Mouse (Mus musculus) embryonic facial prominence, embryonic 10.5 days (tissue): ENCODE data around the gene Gm27021. TPM values are rescaled to one million over a fixed set of nuclear protein-coding genes. Genes with fewer than 3 reads are reported as not detected.

Source experiments
- DNase-seq: peaks from one replicate; pipeline ENCODE4 v3.0.0-alpha.2; 2017; ENCODE audit warnings: low spot score
- H3K27ac ChIP-seq: fragments of 300-500 bp; sonication (generic); replicated peaks from 2 replicates; pipeline ENCODE4 v1.5.1; 2016; ENCODE audit warnings: mild to moderate bottlenecking
- H3K27me3 ChIP-seq: fragments of 300-500 bp; sonication (generic); replicated peaks from 2 replicates; pipeline ENCODE4 v1.6.1; 2016; ENCODE audit warnings: low read depth, mild to moderate bottlenecking; ENCODE audit not compliant: poor library complexity, severe bottlenecking
- H3K36me3 ChIP-seq: fragments of 300-500 bp; sonication (generic); replicated peaks from 2 replicates; pipeline ENCODE4 v1.6.1; 2016; ENCODE audit warnings: mild to moderate bottlenecking, moderate library complexity
- H3K4me1 ChIP-seq: fragments of 300-500 bp; sonication (generic); 2 replicates; pipeline ENCODE4 v1.6.1; 2016
- H3K4me3 ChIP-seq: fragments of 300-500 bp; sonication (generic); 2 replicates; pipeline ENCODE4 v1.5.1; 2016; ENCODE audit warnings: mild to moderate bottlenecking, moderate library complexity
- H3K9me3 ChIP-seq: fragments of 300-500 bp; sonication (generic); 2 replicates; pipeline ENCODE4 v1.6.1; 2016; ENCODE audit warnings: mild to moderate bottlenecking
- WGBS: fragments of 180-500 bp; shearing (Covaris S2); methylation state at CpG from one replicate; pipeline ENCODE4 v1.1.7; 2016; 5-methylcytosine and 5-hydroxymethylcytosine counted together
- polyA plus RNA-seq: library from polyadenylated mRNA; unstranded; fragments of >200 nt; fragmentation: Nextera tagmentation; extraction: Ambion mirVana; gene quantifications from 2 replicates; pipeline ENCODE4 v1.2.1, GENCODE M21; 2016

Gene Gm27021
- polyA plus RNA-seq, 1 experiment from 2014 or later, result 3.7 TPM

DNA sequence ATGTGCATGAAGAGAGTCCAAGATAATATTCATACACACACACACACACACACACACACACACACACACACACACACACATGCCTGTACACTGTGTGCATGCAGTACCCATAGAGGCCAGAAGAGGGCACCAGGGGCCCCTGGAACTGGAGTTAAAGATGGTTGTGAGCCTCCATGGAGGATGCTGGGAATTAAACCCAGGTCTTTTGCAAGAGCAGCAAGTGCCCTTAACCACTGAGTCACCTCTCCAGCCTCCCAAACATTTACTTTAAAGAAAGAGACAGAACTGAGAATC lies 30.0 kb upstream of the Gm27021 start:
- no peak overlapping the region for H3K27ac ChIP-seq
- H3K36me3 ChIP-seq, result no peaks in the 10 kb centered on the region
- peaks cover 29% of the 10 kb centered on the region for H3K4me1 ChIP-seq
- no peak overlapping the region for H3K4me3 ChIP-seq
- H3K9me3 ChIP-seq, result peaks cover 4% of the 10 kb centered on the region
- peaks cover 19% of the 10 kb centered on the region for H3K27me3 ChIP-seq
- no peak for DNase-seq

DNA sequence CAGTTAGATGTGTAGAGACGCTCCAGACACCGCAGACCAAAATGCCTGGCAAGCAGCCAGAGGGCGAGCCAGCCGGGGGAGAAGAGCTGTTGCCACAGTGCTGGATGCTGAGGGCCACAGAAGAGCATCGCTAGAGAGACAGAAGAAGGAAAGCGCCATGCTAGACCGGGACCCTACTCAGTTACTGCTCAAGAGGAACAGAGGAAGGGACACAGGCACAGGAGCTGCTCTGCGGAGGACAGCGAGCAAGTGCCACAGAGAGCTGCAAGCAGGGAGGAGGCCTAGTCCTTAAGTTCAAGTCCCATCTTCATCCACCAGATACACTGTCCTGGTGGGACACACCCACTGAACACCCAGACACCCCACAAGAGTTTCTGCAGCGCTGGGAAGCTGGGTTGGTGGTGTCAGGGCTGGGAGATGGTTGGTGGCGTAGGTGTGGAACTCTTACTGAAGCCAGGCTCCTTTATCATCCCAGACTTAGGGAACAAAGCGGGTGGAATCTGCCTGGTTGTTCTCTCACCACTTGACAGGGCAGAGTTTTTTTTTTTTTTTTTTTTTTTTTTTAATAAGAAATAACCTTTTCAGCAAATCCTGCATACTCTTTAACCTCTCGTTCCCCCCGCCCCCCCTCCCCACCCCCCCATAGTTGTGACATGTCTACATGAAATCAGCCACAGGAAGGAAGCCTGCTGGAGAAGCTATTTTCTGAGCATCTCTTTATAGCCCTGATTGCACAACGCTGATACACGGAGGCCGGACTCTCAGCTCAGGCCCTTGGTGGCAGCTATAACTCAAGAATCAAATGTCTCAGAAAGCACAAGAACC lies 29.5 kb upstream of the Gm27021 start:
- peaks cover 4% of the 10 kb centered on the region for H3K9me3 ChIP-seq
- WGBS, result 86% methylated on average over 17 of the region's 17 CpGs
- DNase-seq, result no peak
- no peak overlapping the region for H3K27ac ChIP-seq
- H3K4me3 ChIP-seq, result no peak overlapping the region
- peaks cover 17% of the 10 kb centered on the region for H3K27me3 ChIP-seq
- H3K36me3 ChIP-seq, result no peaks in the 10 kb centered on the region
- H3K4me1 ChIP-seq, result peaks cover 30% of the 10 kb centered on the region

GRCm38 (mm10) chr8:120696401-120697153 lies 28.7 kb upstream of the Gm27021 start:
- Histone ChIP-seq H3K4me3 (no peak overlapping the region), H3K9me3 (peaks cover 4% of the 10 kb centered on the region), H3K4me1 (peaks cover 27% of the 10 kb centered on the region), H3K27ac (no peak overlapping the region), H3K27me3 (peaks cover 10% of the 10 kb centered on the region), H3K36me3 (no peaks in the 10 kb centered on the region)
- WGBS, result 64% methylated on average over 13 of the region's 13 CpGs
- peak; percentile 24 for DNase-seq

DNA sequence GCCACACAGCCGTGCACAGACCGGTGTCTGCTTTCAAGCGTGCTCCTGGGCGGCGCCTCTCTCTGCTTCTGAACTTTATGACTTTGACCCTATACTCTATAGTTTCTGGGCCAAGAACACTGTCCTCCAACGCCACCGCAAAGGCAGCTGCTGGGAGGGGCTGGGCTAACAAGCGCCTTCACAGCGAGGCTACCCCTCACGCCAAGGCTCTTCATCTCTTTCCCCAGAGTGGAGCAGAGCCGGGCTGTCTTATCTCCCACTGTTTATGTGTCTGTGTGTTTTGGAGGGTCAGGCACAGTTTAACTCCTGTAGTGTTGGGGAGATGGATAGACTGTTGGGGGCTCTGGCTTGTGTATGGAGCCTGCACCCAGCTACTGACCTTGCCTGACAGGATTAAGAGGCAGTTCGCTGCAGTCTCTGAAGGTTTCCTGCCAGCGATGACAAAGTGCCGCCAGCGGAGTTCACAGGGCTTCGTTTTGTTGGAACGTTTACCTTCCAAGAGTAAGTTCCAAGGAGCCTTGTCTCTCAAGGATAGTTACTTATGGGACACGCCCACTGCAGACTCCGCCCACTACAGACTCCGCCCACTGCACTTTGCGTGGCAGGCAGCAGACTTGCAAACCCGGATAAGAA lies 26.1 kb upstream of the Gm27021 start:
- DNase-seq, result peak; percentile 24
- no peaks in the 10 kb centered on the region for H3K36me3 ChIP-seq
- peaks cover 17% of the 10 kb centered on the region for H3K4me1 ChIP-seq
- peaks cover 11% of the 10 kb centered on the region; the same call in 1 of the 2 replicates for H3K27me3 ChIP-seq
- WGBS, result 56% methylated on average over 22 of the region's 22 CpGs
- no peak overlapping the region for H3K4me3 ChIP-seq
- peaks cover 4% of the 10 kb centered on the region for H3K9me3 ChIP-seq
- no peak overlapping the region for H3K27ac ChIP-seq

DNA sequence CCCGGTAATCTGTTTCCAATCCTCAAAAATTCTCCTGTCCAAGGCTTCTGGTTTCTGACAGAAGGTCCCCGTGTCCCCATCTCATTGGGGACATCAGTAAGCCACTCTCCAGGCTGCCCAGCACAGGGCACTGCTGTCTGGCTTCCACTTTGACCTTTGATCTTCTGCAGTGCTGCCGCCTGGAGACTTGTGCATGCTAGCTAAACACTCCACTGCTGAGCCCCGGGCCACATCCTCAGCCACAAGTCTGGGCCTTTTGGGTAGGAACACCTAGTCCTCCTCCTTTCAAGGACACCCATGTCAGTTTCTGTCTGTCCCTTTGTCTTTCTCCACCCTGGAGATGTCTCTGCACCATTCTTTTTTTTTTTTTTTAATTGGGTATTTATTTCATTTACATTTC lies 25.1 kb upstream of the Gm27021 start:
- no peak overlapping the region for H3K4me3 ChIP-seq
- DNase-seq, result no peak
- peaks cover 17% of the 10 kb centered on the region; the same call in 1 of the 2 replicates for H3K27me3 ChIP-seq
- no peaks in the 10 kb centered on the region for H3K36me3 ChIP-seq
- peaks cover 17% of the 10 kb centered on the region for H3K4me1 ChIP-seq
- no peak overlapping the region for H3K27ac ChIP-seq
- 54% methylated on average over 4 of the region's 4 CpGs for WGBS
- peaks cover 1% of the 10 kb centered on the region for H3K9me3 ChIP-seq

DNA sequence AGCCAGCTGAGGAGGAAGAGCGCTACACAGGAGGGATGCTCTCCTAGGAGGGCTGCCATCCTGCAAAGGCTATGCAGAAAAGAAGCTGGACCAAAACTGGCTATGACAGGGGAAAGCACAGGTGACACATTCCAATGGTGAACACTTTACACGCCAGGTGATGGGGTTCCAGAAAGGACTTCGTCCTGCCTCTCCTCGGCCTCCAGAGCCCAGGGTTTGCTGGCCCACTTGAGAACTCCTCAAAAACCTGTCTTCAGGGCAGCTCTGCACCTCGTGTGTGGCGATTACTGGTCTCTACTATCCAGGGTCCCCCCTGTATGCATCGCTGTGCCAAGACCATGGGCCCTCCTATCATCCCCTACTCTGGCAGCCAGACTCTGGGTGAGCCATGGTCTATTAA lies 20.6 kb upstream of the Gm27021 start:
- H3K4me3 ChIP-seq, result no peak overlapping the region
- DNase-seq, result no peak
- peaks cover 31% of the 10 kb centered on the region for H3K27me3 ChIP-seq
- no peaks in the 10 kb centered on the region for H3K36me3 ChIP-seq
- H3K4me1 ChIP-seq, result peaks cover 26% of the 10 kb centered on the region
- H3K9me3 ChIP-seq, result no peaks in the 10 kb centered on the region
- WGBS, result 89% methylated on average over 7 of the region's 7 CpGs
- H3K27ac ChIP-seq, result no peak overlapping the region

GRCm38 (mm10) chr8:120687786-120688185 lies 19.9 kb upstream of the Gm27021 start:
- 82% methylated on average over 8 of the region's 8 CpGs for WGBS
- H3K9me3 ChIP-seq, result no peaks in the 10 kb centered on the region

DNA sequence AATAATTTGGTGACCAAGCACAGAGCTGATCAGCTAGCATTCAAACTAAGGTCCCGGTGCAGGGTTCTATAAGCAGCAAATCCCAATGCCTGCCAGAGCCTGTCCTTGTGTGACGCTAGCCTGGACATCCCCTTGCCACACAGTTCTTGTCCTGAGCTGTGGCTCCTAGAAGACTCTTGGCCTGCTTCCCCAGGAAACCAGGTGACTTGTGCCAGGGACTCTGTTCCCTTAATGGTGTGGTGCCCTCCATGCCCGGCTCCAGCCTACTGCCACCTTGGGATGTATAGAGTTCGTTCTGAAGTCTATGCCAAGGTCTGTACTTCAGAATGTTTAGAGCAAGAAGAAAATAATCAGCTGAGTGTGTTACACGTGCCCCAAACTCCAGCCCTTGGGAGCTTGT lies 18.7 kb upstream of the Gm27021 start:
- H3K27me3 ChIP-seq, result peaks cover 42% of the 10 kb centered on the region
- H3K9me3 ChIP-seq, result no peaks in the 10 kb centered on the region
- H3K27ac ChIP-seq, result no peak overlapping the region
- H3K4me1 ChIP-seq, result peaks cover 24% of the 10 kb centered on the region
- 81% methylated on average over 5 of the region's 5 CpGs for WGBS
- no peak overlapping the region for H3K4me3 ChIP-seq
- no peak for DNase-seq
- no peaks in the 10 kb centered on the region for H3K36me3 ChIP-seq

More at GRCm38 (mm10) chr8:120687786-120688185, 19.9 kb upstream of the Gm27021 start:
- no peak for DNase-seq
- Histone ChIP-seq H3K36me3 (no peaks in the 10 kb centered on the region), H3K27ac (no peak overlapping the region), H3K4me3 (no peak overlapping the region), H3K27me3 (peaks cover 35% of the 10 kb centered on the region), H3K4me1 (peaks cover 24% of the 10 kb centered on the region)

DNA sequence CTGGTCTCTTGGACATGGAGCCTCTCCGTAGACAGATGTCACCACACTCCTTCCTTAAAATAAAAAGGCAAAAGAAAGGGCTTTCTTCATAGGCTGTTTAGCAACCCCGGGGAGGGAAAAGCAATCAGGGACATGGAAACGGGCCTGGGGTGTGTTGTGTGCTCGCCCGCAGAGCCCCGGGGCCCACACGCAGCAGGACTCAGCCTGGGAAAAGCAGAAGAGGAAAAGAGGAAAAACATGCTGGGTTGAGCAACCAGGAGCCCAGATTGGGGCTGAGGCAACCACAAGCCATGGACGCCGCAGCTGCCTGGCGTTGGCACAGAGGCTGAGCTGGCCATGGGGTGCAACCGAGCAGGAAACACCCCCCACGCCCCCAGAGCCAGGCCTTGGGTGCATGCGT lies 18.2 kb upstream of the Gm27021 start:
- WGBS, result 86% methylated on average over 13 of the region's 13 CpGs
- peaks cover 24% of the 10 kb centered on the region for H3K4me1 ChIP-seq

GRCm38 (mm10) chr8:120685591-120685990 lies 17.7 kb upstream of the Gm27021 start:
- no peaks in the 10 kb centered on the region for H3K36me3 ChIP-seq
- H3K9me3 ChIP-seq, result no peaks in the 10 kb centered on the region
- H3K27me3 ChIP-seq, result peaks cover 42% of the 10 kb centered on the region
- H3K4me3 ChIP-seq, result no peak overlapping the region
- DNase-seq, result no peak
- WGBS, result 78% methylated on average over 8 of the region's 8 CpGs
- H3K27ac ChIP-seq, result peak overlapping the region; percentile 21; the same call in 1 of the 2 replicates
- peaks cover 24% of the 10 kb centered on the region for H3K4me1 ChIP-seq

More for the DNA sequence above, 18.2 kb upstream of the Gm27021 start:
- H3K9me3 ChIP-seq, result no peaks in the 10 kb centered on the region
- peaks cover 42% of the 10 kb centered on the region for H3K27me3 ChIP-seq
- no peak for DNase-seq
- no peaks in the 10 kb centered on the region for H3K36me3 ChIP-seq
- H3K27ac ChIP-seq, result 0 out of 2 replicates have a peak overlapping the region, but pooled peaks have one; percentile 21
- no peak overlapping the region for H3K4me3 ChIP-seq

DNA sequence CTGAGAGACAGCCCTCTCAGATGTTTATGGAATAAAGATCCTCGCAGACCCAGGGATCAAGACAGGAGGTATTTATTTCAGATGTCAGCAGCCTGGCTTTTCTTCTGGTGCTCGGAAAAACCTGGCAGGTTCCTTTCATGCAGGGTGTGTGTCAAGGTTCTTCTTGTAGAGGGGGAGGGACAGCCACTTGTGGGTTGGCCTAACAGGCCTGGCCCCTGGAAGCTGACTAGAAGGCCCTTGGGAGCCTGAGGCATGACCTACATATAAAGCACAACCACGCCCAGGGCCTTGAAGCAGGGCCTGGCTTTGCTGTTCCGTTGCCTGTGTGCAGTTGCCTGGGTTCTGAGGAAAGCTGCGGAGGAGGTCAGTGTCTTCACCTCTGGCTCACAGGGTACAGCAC lies 17.2 kb upstream of the Gm27021 start:
- Histone ChIP-seq H3K27me3 (peaks cover 42% of the 10 kb centered on the region), H3K27ac (peak overlapping the region; percentile 21; the same call in 1 of the 2 replicates), H3K9me3 (no peaks in the 10 kb centered on the region), H3K4me1 (peaks cover 24% of the 10 kb centered on the region), H3K36me3 (no peaks in the 10 kb centered on the region), H3K4me3 (no peak overlapping the region)
- 69% methylated on average over 5 of the region's 5 CpGs for WGBS
- DNase-seq, result no peak

GRCm38 (mm10) chr8:120684082-120684481 lies 16.2 kb upstream of the Gm27021 start:
- no peak for DNase-seq
- Histone ChIP-seq H3K4me3 (no peak overlapping the region), H3K9me3 (no peaks in the 10 kb centered on the region), H3K4me1 (peaks cover 24% of the 10 kb centered on the region), H3K36me3 (no peaks in the 10 kb centered on the region), H3K27ac (no peak overlapping the region), H3K27me3 (peaks cover 45% of the 10 kb centered on the region)
- 60% methylated on average over 5 of the region's 5 CpGs for WGBS
